Mouse (Mus musculus) testis, postnatal 14 days (tissue): ENCODE results near the gene Ptpra.

Source experiments
- DNase-seq: peaks from one replicate; pipeline ENCODE4 v3.0.0; 2021; ENCODE audit warnings: low spot score

Gene Ptpra

DNA sequence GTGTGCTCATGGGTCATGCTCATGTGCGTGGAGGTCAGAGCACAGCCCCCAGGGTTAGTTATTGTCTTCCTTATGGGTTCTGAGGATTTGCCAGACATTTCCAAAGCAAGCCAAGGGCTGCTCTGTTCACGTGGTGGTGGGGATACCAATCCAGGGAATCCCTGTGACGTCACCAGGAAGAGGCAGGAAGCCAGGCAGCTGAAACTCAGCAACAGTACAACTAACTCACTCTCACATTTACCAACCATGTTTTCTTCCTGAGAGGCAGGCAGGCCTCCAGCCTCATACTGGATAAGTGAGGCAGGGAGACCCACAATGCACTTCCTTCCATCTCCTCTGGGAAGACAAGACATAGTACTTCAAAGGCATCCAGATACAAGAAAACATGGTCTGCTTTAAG is 148.3 kb downstream of the Ptpra start:
- DNase-seq, result no peak

DNA sequence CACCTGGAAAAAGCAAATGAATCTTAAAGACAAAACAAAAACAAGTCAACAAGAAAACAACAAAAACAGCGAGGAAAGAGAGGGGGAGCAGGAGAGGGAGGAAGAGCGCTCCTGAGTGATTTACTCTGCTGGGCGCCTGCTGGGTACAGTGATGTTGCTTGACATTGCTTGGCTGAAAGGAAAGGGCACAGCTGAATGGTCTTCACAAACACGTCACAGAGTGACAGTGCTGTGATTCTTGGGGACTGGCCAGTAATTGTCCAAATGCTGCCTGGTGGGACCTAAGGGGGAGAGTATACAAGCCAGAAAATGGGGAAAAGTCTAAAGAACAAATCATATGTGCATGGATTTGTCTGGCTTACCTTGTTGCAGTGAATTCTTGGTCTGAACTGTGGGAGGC is 152.1 kb downstream of the Ptpra start:
- no peak for DNase-seq
